Mouse (Mus musculus): ENCODE results near the gene Oscp1. TPM values are rescaled to one million over a fixed set of nuclear protein-coding genes. Genes with fewer than 3 reads are reported as not detected.

The Oscp1 gene
- polyA plus RNA-seq, 1 experiment from 2014 or later, result 17.7 TPM

DNA sequence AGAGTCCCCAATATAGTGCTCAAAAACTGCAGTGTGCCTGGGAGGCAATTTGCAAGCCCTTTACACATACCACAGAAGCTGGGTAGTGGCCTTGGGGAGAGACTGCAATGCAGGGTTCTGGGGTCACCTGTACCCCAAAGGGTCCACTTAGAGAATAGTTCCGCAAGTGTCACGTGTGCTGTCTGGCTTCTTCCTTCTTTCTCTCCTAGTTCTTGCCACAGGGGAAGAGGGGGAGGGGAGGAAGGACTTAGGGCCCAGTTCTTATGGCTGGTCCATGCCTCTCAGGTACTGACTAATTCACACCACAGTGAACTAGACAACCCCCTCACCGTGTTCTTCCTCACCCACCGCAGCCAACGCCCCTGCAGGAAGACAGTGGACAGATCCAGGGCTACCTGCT, 23.0 kb upstream of the Oscp1 start:
- 87% methylated on average over 5 of the region's 5 CpGs for WGBS
- H3K9ac ChIP-seq (ENCODE audit: low read depth, low read length), result no peak overlapping the region
- no peaks in the 10 kb centered on the region for H3K9me3 ChIP-seq (ENCODE audit: control insufficient read depth, low read length)
- H3K4me3 ChIP-seq (ENCODE audit: low read length), result no peak overlapping the region
- no peaks in the 10 kb centered on the region for H3K36me3 ChIP-seq (ENCODE audit: control insufficient read depth, insufficient read depth, low read length)
- H3K27me3 ChIP-seq (ENCODE audit: control insufficient read depth, insufficient read depth, low read length), result no peaks in the 10 kb centered on the region
- ATAC-seq (ENCODE audit: low FRiP score, low TSS enrichment), result no peak
- no peak overlapping the region for H3K27ac ChIP-seq (ENCODE audit: low read depth, low read length)
- no peak overlapping the region for H3K4me2 ChIP-seq (replicated peaks; ENCODE audit: low read depth, low read length)
- H3K4me1 ChIP-seq (ENCODE audit: control insufficient read depth, insufficient read depth, low read length), result no peaks in the 10 kb centered on the region

DNA sequence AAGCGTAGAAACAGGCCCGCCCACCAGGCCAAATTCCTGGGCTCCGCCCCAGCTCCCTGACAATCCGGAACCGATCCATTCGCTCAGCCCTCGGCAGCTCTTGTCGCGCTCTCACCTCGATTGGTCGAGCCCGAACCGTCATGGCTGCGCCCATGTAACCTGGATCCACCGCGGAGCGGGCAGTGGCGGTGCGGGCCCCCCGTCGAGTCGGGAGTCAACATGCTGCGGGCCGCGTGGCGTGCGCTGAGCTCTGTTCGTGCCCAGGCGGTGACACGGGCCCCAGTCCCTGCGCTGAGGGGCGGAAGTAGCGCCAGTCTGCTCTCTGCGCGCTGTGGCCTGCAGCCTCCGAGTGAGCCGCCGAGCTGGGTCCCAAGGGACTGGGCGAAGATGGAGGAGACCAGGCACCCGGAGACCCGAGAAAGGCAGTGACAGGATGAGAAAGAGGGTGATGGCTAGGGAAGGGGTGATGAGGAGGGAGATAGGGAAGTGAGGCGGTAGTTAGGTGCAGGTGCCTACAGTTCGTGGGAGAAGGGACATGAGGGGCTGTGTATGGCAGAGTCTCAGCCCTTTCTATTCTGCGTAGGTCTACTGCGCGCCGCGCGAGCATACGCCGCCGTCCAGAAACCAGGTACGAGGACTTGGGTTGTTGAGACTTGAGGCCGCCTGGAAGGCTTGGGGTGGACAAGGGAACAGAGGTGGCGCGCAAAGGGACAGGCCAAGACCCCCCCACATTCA, 11.3 kb upstream of the Oscp1 start, which contains the start of gene Mrps15:
Gene Mrps15 (plus strand): TSS at position 75 of the 735 bp plus-strand sequence.
- peak within 1 kb of the TSS; percentile 81 for H3K9ac ChIP-seq (ENCODE audit: low read depth, low read length)
- peak; percentile 95 for ATAC-seq (ENCODE audit: low FRiP score, low TSS enrichment)
- H3K36me3 ChIP-seq (ENCODE audit: control insufficient read depth, insufficient read depth, low read length), result peaks cover 26% of the 10 kb centered on the region
- peaks cover 6% of the 10 kb centered on the region for H3K4me1 ChIP-seq (ENCODE audit: control insufficient read depth, insufficient read depth, low read length)
- H3K27me3 ChIP-seq (ENCODE audit: control insufficient read depth, insufficient read depth, low read length), result no peaks in the 10 kb centered on the region
- peak within 1 kb of the TSS; percentile 8; the same call in 1 of the 2 replicates for H3K27ac ChIP-seq (ENCODE audit: low read depth, low read length)
- H3K9me3 ChIP-seq (ENCODE audit: control insufficient read depth, low read length), result no peaks in the 10 kb centered on the region
- H3K4me3 ChIP-seq (ENCODE audit: low read length), result peak within 1 kb of the TSS; percentile 74
- WGBS, result under 1% methylated on average over 56 of the region's 56 CpGs
- H3K4me2 ChIP-seq (replicated peaks; ENCODE audit: low read depth, low read length), result peak within 1 kb of the TSS; percentile 58

DNA sequence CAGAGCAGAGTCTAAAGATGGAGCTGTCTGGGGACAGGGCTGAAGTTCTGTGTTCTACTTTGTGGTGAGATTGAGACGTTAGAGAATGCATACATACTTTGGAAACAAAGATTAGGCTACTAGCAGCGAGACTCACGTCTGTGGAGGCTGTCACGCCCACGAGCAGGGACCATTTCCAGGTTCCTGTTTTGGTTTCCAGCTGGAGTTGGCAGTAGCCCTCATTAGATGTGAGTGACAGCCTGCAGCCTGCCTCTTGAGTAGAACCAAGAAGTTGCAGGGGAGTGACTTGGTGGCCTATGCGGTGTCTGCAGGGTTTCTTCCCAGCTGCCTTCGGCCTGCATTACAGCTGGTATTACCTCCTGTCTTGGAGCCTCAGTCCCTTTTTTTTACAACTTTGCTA, 6.7 kb upstream of the Oscp1 start:
- H3K4me2 ChIP-seq (replicated peaks; ENCODE audit: low read depth, low read length), result no peak overlapping the region
- no peak overlapping the region for H3K27ac ChIP-seq (ENCODE audit: low read depth, low read length)
- H3K36me3 ChIP-seq (ENCODE audit: control insufficient read depth, insufficient read depth, low read length), result peaks cover 60% of the 10 kb centered on the region
- H3K4me3 ChIP-seq (ENCODE audit: low read length), result no peak overlapping the region
- H3K9ac ChIP-seq (ENCODE audit: low read depth, low read length), result no peak overlapping the region
- H3K27me3 ChIP-seq (ENCODE audit: control insufficient read depth, insufficient read depth, low read length), result no peaks in the 10 kb centered on the region
- 76% methylated on average over 7 of the region's 7 CpGs for WGBS
- H3K9me3 ChIP-seq (ENCODE audit: control insufficient read depth, low read length), result no peaks in the 10 kb centered on the region
- ATAC-seq (ENCODE audit: low FRiP score, low TSS enrichment), result no peak
- H3K4me1 ChIP-seq (ENCODE audit: control insufficient read depth, insufficient read depth, low read length), result peaks cover 6% of the 10 kb centered on the region

DNA sequence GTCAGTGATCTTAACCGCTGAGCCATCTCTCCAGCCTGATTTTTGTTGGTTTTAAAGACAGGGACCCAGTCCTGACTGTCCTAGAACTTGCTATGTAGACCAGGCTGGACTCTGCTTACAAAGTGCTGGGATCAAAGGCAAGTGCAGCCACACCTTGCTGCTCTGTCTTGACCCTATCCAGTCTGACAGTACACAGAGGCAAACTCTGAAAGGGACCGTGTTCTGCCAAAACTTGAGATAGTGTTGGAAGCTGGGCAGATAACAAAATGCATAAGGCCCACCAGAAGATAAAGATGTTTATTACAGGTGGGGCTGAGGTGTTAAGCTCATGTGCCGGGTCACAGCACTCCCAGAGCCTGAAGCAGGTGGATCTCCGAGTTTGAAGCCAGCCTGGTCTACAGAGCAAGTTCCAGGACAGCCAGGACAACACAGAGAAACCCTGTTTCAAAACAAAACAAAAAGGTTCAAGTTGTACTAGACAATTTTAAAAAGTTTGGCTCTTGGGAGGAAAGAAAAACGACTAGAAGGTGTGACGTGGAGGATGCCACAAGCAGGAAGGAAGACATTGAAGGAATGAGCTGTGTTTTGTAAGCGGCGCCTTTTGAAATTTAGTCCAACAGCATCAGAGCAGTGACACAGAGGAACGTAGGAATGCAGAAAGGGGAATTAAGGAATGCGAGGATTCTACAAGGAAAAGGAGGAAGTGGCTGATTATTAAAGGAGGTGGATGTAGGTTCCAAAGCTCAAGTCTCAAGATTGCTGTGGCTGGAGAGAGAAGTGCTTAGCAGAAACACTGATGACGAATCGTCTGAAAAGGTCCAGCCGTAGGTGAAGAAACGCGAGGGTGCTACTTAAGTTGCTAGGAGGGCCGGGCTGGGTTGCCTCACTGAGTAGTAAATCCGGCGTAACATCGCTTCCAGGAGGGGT, 895 bp upstream of the Oscp1 start:
- Histone ChIP-seq H3K4me2 (replicated peaks; ENCODE audit: low read depth, low read length) (peak overlapping the region; percentile 66), H3K4me1 (ENCODE audit: control insufficient read depth, insufficient read depth, low read length) (peaks cover 7% of the 10 kb centered on the region; the same call in 1 of the 2 replicates), H3K4me3 (ENCODE audit: low read length) (peak overlapping the region; percentile 64), H3K27ac (ENCODE audit: low read depth, low read length) (peak overlapping the region; percentile 33; the same call in 1 of the 2 replicates), H3K9me3 (ENCODE audit: control insufficient read depth, low read length) (no peaks in the 10 kb centered on the region), H3K27me3 (ENCODE audit: control insufficient read depth, insufficient read depth, low read length) (no peaks in the 10 kb centered on the region), H3K9ac (ENCODE audit: low read depth, low read length) (peak overlapping the region; percentile 67), H3K36me3 (ENCODE audit: control insufficient read depth, insufficient read depth, low read length) (peaks cover 31% of the 10 kb centered on the region; the same call in 1 of the 2 replicates)
- 0 out of 2 replicates have a peak, but pooled peaks have one; percentile 14 for ATAC-seq (ENCODE audit: low FRiP score, low TSS enrichment)
- WGBS, result 17% methylated on average over 19 of the region's 19 CpGs

DNA sequence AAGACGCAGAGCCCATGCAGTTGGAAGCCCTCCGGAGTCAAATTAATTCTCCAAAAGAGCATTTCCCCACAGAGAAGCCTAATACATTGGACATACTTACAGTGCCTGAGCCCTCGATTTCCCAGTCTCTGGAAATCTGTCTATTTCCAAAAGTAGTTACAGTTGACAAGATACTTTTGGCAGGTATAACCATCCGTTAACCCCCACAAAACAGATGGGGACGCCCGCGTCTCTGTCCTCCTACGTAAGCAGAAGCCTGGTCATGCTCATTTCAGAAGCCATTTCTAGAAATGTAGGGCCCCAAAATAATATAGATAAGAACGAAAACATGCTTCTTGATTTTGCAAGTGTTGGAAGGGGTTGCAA, 615 bp downstream of the Oscp1 start:
- no peak for ATAC-seq (ENCODE audit: low FRiP score, low TSS enrichment)
- H3K4me1 ChIP-seq (ENCODE audit: control insufficient read depth, insufficient read depth, low read length), result peaks cover 7% of the 10 kb centered on the region; the same call in 1 of the 2 replicates
- peak overlapping the region; percentile 67 for H3K9ac ChIP-seq (ENCODE audit: low read depth, low read length)
- peaks cover 18% of the 10 kb centered on the region; the same call in 1 of the 2 replicates for H3K36me3 ChIP-seq (ENCODE audit: control insufficient read depth, insufficient read depth, low read length)
- H3K4me3 ChIP-seq (ENCODE audit: low read length), result peak overlapping the region; percentile 64
- H3K9me3 ChIP-seq (ENCODE audit: control insufficient read depth, low read length), result no peaks in the 10 kb centered on the region
- 40% methylated on average over 9 of the region's 9 CpGs for WGBS
- no peaks in the 10 kb centered on the region for H3K27me3 ChIP-seq (ENCODE audit: control insufficient read depth, insufficient read depth, low read length)
- H3K27ac ChIP-seq (ENCODE audit: low read depth, low read length), result no peak overlapping the region
- peak overlapping the region; percentile 66 for H3K4me2 ChIP-seq (replicated peaks; ENCODE audit: low read depth, low read length)

DNA sequence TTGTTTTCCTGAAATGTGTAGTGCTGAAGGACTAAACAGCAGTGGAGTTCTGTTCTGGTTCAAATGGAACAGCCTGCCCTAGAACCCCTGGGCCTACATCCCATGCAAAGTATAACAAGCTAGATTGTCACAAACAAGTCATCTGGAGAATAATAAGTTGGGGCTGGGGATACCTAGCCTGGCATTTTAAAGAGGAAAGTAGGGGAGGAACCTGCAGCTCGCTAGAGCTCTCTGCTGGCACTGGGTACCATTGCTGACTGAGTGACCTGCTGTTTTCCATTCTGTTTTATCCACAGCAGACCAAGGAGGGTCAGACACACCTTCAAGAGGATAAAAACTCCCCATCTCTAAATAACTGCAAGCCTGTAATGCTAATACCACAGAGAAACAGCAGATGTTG, 4.5 kb downstream of the Oscp1 start:
- no peak overlapping the region for H3K27ac ChIP-seq (ENCODE audit: low read depth, low read length)
- H3K27me3 ChIP-seq (ENCODE audit: control insufficient read depth, insufficient read depth, low read length), result no peaks in the 10 kb centered on the region
- no peaks in the 10 kb centered on the region; the same call in 1 of the 2 replicates for H3K4me1 ChIP-seq (ENCODE audit: control insufficient read depth, insufficient read depth, low read length)
- WGBS, result 43% methylated on average over 1 of the region's 1 CpGs
- no peak overlapping the region for H3K4me2 ChIP-seq (replicated peaks; ENCODE audit: low read depth, low read length)
- no peaks in the 10 kb centered on the region for H3K9me3 ChIP-seq (ENCODE audit: control insufficient read depth, low read length)
- no peak for ATAC-seq (ENCODE audit: low FRiP score, low TSS enrichment)
- H3K4me3 ChIP-seq (ENCODE audit: low read length), result no peak overlapping the region
- no peaks in the 10 kb centered on the region for H3K36me3 ChIP-seq (ENCODE audit: control insufficient read depth, insufficient read depth, low read length)
- no peak overlapping the region for H3K9ac ChIP-seq (ENCODE audit: low read depth, low read length)

DNA sequence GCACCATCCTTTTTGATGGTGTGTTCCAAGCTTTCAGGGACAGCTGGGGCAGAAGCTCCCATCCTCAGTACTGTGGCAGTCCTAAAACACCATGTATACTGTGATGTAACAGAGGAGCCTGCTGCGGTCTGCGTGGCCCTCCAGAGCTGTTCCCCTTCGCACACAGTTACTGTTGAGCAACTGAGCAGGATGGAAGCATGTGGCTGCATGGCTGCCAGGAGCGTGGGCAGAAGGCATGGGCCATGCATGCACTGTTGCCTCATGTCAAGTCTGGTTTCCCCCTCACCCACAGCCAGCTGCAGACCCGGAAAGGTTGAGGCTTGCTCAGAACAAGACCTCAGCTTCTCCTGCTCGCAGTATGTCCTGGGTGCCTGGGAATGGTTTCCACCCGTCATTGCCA, 6.9 kb downstream of the Oscp1 start:
- H3K27me3 ChIP-seq (ENCODE audit: control insufficient read depth, insufficient read depth, low read length), result no peaks in the 10 kb centered on the region
- WGBS, result 83% methylated on average over 7 of the region's 7 CpGs
- H3K27ac ChIP-seq (ENCODE audit: low read depth, low read length), result no peak overlapping the region
- no peak for ATAC-seq (ENCODE audit: low FRiP score, low TSS enrichment)
- H3K9me3 ChIP-seq (ENCODE audit: control insufficient read depth, low read length), result no peaks in the 10 kb centered on the region
- no peak overlapping the region for H3K9ac ChIP-seq (ENCODE audit: low read depth, low read length)
- H3K4me1 ChIP-seq (ENCODE audit: control insufficient read depth, insufficient read depth, low read length), result no peaks in the 10 kb centered on the region
- H3K4me3 ChIP-seq (ENCODE audit: low read length), result no peak overlapping the region
- no peaks in the 10 kb centered on the region for H3K36me3 ChIP-seq (ENCODE audit: control insufficient read depth, insufficient read depth, low read length)
- no peak overlapping the region for H3K4me2 ChIP-seq (replicated peaks; ENCODE audit: low read depth, low read length)

DNA sequence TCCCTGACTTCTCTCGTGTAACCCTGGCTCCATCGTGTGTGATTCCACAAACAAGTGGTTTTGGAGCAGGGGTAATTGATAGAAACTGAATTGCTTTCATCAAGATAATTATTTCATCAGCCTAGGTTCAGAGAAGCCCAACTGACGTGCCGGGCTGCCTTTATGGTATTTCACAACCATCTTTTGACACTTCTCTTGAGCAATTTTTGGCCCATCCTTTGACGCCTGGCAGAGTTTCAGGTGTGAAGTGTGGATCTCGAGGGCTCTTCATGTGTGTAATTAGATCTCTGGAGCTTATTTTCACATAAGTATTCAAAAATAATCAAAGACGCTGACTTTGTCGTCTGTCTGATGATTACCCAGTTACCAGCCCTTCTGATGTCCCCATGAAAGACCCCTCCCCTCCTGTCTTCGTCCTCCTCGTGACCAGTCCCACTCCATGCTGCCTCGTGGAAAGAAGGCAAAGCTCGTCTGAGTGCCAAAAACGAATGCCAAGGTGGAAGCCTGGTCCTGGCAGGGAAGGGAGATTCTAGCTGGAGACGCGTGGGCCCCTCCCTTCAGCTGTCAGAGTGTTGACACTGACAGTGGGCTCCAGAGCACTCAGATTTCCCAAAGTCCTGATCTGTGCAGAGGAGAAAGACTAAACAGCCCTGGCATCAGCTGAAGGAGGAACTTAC, 9.2 kb downstream of the Oscp1 start:
- no peaks in the 10 kb centered on the region for H3K4me1 ChIP-seq (ENCODE audit: control insufficient read depth, insufficient read depth, low read length)

More for the DNA sequence above, 9.2 kb downstream of the Oscp1 start:
- Histone ChIP-seq H3K27me3 (ENCODE audit: control insufficient read depth, insufficient read depth, low read length) (no peaks in the 10 kb centered on the region), H3K4me2 (replicated peaks; ENCODE audit: low read depth, low read length) (no peak overlapping the region), H3K27ac (ENCODE audit: low read depth, low read length) (no peak overlapping the region), H3K9ac (ENCODE audit: low read depth, low read length) (no peak overlapping the region), H3K4me3 (ENCODE audit: low read length) (no peak overlapping the region), H3K9me3 (ENCODE audit: control insufficient read depth, low read length) (no peaks in the 10 kb centered on the region), H3K36me3 (ENCODE audit: control insufficient read depth, insufficient read depth, low read length) (no peaks in the 10 kb centered on the region)
- ATAC-seq (ENCODE audit: low FRiP score, low TSS enrichment), result no peak
- WGBS, result 56% methylated on average over 15 of the region's 15 CpGs
